Mouse (Mus musculus) MN1 (cell line): ENCODE measurements around the gene Pdpk1.
"Not testable (repeated sequence)": the region's sequence is repeated elsewhere in the genome, so short reads cannot be mapped to it uniquely, and the experiment has no call there.

Experiments
- DNase-seq: peaks from one replicate; pipeline ENCODE4 v3.0.0-alpha.2; 2016; ENCODE audit warnings: low spot score

The Pdpk1 gene

GRCm38 (mm10) chr17:24162584-24163175 lies 12.0 kb upstream of the Pdpk1 start:
- peak; percentile 79 for DNase-seq

DNA sequence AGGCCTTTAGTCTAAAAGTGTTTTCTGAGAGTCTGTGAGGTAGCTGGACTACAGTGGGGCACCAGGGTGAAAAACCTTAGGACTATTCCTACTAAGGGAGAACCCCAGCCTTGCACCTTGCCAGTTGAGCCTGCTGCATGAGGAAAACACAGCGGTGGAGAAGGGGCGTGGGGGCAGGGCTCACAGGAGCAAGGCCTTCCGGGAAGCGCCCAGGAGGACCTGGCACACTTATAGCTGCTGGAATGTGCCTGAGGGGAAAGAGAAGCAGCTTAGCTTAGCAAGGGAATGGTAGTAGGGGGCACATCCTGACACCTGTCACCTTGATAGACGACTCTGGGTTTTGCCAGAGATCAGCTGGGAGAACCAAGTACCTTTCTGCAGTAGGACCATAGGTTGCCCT lies 10.7 kb upstream of the Pdpk1 start:
- no peak for DNase-seq

DNA sequence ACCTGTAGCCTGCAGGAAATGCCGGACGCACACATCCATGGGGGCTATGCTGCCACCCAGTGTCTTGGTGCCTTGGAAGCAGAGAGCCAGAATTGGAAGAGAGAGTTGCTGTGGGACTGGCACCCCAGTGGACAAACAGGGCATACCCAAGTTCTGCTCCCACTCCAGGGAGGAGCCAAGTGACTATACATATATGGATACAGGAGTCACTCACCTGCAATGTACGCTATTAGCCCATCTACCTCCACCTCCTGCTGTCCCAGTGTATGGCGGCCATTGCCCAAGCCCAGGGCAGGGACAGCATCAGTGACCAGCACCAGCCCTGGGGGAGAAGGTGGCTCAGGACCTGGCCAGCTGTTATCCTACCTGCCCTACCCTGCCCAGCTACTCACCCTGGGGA lies 6.8 kb upstream of the Pdpk1 start:
- no peak for DNase-seq

GRCm38 (mm10) chr17:24157121-24157520 lies 6.4 kb upstream of the Pdpk1 start:
- no peak for DNase-seq

DNA sequence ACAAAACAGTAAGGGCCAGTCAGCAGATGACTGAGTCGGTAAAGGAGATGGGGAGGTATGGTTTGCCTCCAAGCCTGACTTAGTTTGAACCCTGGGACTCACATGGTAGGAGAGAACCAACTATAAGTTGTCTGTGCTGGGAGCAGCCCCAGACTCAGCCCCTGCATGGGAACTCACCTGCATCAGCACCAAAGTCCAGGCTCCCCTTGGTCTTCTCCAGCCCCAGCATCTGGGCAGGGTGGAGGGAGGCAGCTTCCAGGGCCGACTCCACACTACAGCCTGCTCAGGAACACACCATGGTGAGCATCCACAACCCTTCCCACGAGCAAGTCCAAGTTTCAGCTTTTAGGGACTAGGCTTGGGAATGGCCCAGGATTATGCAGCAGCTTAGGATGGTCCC lies 5.7 kb upstream of the Pdpk1 start:
- DNase-seq = no peak

- no peak for DNase-seq
These were observed 5.0 kb upstream of the Pdpk1 start for GRCm38 (mm10) chr17:24155742-24156141.

DNA sequence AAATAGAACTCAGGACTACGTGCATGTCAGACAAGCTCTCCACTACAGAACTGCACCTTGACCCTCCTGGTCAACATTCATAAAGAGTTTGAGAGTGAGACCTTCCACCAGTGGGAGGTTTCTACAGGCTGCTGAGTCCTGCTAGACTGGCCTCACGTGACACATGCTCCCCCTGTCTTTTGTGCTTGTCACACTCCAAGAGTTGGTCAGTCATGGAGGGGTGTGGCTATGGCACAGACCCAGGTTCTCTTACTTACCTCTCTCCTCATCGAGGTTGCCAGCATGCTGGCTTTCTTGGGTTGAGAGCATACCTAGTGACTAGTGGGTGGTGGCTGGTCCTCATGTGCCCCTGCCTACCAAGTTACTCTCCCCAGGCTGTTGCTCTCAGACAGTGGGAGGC lies 3.7 kb upstream of the Pdpk1 start:
- no peak for DNase-seq

DNA sequence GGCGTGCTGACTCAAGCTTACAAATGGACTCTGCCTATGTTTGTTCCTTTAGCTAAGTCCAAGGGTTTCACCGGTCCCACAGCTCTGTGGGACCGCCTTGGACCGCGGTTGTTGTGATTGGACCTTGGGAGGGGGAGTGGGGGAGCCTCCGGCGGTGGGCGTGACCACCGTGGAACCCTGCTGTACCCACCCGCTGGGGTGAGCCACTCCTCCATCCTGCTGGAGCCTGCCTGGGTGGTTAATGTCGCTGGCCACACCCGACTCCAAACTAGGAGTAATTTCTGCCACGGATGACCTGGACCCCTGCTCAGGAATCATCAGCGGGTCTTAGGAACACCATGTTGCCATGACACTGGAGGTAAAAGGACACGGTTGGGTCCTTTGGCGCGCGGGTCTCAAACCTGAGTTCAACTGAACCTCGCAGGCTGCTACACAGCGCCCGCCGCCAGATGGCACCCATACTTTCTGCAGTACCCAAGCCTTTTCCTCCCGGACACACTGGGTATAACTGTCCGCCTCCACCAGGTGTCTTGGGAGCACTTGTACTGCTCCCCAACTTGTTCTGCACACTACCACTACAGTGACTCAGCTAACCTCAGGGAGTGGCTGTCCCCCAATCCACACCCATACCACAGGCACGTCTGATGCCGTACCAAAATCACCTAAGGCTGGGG lies 1.3 kb upstream of the Pdpk1 start:
- DNase-seq = peak; percentile 82

- no peak for DNase-seq
These were observed 658 bp upstream of the Pdpk1 start for GRCm38 (mm10) chr17:24151382-24151781.

DNA sequence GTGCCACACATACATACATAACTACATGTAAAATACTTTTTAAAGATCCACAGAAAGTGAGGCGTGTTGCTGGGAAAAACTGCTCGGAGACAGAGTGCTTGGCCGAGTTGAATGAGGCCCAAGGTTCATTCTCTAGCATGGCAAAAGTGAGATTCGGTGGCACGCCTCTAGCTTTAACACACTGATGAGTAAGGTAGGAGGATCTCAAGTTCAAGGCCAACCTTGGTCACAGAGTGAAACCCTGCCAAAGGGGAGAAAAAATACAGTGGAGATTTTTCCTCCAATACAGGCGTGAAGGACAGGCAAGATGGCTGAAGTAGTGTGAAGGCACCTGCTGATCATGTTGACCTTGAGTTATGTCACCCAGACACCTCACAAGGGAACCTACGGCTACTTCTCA lies 1.3 kb downstream of the Pdpk1 start:
- no peak for DNase-seq

GRCm38 (mm10) chr17:24142897-24143296 lies 7.8 kb downstream of the Pdpk1 start:
- no peak for DNase-seq

DNA sequence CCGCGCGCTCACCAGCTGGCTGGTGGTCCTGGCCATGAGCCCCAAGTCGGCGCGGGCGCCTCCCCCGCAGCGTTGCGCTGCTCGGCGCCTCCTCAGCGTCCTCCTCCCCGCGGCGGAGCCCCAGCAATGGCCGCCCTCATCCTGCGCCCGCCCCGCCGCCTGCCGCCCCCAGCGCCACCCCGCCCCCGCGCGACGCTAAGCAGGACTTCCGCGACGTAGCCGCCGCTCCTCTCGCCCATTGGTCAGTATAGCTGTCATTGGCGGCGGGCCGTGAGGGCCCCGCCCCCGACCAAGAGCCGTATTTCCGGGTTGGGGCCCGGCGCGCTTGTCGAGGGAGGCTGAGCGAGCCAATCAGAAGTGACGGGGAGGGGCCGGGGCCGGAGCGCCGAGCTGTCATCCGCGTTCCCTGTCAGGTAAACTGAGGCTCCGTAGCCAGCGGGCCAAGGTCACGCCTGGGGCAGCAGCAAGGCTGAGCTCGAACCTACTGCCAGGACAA lies 9.3 kb downstream of the Pdpk1 start:
- peak; percentile 98 for DNase-seq

DNA sequence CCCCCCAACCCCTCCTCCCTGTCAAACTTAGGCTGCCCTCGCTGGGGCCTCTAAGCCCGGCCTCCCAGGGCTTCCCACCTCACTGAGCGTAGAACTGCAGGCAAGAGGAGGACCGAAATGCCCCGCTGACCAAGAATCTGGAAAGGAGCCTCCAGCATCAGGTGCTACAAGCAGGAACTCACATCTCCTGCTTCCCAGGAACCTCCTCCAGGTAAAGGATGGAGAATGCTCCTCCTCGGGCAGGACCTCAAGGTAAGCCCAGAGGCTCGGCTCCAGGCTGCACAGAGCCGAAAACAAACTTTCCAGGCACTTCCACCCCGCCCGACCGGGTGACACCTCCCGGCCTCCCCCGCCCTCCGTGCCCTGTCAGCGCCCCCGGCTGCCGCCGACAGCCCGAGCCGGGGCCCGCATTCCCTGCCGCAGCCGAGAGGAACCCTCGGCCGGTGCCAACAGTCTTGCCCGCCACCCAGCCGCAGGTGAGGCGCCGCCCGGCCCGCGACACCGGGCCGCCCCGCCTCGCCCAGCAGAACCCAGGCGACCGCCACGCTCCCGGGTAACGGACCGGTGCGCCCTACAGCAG lies 9.8 kb downstream of the Pdpk1 start:
- peak; percentile 63 for DNase-seq

DNA sequence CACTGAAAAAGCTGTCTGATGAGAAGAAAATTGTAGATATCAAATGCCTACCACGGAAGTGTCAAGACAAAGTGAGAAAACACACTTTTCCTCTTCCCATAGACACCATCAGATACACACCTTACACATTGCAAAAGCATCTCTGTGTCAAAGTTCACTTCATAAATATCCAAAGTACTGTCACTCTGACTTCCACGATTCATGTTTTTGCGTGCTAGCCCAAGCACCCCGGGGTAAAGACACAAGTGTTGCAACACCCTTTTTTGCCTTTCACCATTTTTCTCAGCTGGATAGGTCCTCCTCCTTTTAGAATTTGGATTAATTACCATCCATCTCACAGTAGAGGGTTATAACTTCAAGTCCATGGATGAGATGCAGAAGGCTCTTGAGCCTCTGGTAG lies 10.8 kb downstream of the Pdpk1 start:
- no peak for DNase-seq

DNA sequence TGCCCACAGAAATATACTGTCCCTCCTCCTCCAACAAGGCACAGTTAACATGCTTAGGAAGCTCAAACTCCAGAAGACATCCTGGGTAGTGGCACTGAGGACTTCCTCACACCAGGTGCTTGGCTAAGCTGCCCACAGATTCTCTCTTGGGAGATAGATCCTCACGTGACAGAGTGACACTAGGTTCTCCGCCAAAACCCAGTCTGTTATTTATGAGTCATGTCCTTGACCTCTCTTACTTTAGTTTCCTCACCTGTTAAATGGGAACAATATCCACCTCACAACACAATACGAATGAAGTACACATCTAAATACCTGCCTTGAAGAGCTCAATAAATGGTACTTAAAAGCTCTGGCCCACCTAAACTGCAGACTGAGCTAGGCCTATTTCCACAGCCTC lies 11.5 kb downstream of the Pdpk1 start:
- DNase-seq = no peak

GRCm38 (mm10) chr17:24137226-24137880 lies 13.4 kb downstream of the Pdpk1 start:
- DNase-seq = no peak

- DNase-seq = no peak
These were observed 16.7 kb downstream of the Pdpk1 start for GRCm38 (mm10) chr17:24134062-24134461.

- not testable (repeated sequence) for DNase-seq
These were observed 17.8 kb downstream of the Pdpk1 start for GRCm38 (mm10) chr17:24132919-24133318.

DNA sequence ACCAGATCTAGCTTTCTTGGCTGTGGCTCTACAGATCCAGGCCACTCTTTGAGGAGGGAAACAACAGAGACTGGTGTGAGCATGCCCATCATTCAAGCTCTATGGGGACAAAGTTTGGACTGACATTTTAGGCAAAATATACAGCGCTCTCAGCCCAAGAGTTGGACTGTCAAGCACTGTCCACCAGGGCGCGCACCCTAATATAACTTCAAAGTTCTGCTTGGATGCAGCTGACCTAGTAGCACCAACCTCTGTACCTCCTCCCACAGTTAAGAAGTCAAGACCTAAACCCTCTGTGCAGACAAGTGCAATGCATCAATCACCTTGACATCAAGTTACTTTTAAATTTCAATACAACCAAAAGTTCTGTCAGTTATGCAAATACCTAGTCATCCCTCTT lies 19.2 kb downstream of the Pdpk1 start:
- DNase-seq = no peak

DNA sequence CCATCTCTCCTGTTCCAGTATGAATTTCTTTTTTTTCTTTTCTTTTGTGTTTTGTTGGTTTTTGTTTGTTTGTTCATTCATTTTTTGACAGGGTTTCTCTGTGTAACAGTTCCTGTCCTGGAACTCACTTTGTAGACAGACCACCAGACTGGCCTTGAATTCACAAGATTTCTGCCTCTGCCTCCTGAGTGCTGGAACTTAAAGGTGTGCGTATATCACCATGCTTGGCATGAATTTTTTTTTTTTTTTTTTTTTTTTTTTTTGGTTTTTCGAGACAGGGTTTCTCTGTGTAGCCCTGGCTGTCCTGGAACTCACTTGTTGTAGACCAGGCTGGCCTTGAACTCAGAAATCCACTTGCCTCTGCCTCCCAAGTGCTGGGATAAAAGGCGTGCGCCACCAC lies 21.5 kb downstream of the Pdpk1 start:
- not testable (repeated sequence) for DNase-seq

DNA sequence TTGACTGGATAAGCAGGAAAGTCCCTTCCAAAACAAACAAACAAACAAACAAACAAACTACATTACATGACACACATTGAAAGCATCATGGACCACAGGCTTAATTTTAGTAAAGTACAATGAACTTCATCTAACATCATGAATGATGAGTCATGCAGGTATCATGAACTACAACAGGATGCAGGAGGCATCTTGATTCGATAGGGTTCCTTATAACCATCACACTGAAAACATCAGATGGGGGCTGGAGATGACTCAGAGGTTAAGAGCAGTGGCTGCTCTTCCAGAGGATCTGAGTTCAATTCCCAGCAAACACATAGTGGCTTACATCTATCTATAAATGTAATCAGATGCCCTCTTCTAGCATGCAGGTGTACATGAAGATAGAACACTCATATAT lies 23.1 kb downstream of the Pdpk1 start:
- no peak for DNase-seq

GRCm38 (mm10) chr17:24126801-24127200 lies 23.9 kb downstream of the Pdpk1 start:
- no peak for DNase-seq

DNA sequence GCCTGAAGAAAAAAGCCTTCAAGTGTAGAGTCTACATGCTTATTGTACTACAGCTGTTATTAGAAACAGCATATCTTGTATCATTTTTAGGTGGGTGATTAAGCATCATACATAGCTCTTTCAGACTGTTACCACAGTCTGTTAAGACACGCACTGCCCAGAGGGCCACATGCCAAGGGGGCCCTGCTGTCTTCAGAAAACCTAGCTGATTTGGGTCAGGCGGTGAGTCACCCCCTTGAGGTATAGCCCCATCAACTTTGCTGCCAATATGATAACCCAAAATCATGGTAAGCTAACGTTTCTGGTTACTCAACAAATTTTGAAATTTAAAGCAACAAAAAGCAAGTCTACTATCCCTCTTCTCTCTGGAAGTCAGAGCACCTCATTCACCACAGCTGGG lies 31.3 kb downstream of the Pdpk1 start:
- no peak for DNase-seq
